Mouse (Mus musculus): Measurements from ENCODE around the gene Ppp2r5c. TPM values are rescaled to one million over a fixed set of nuclear protein-coding genes. Genes with fewer than 3 reads are reported as not detected.

The Ppp2r5c gene
- polyA plus RNA-seq, 1 experiment, result 22.8 TPM

GRCm38 (mm10) chr12:110426417-110427010 is 20.4 kb upstream of the Ppp2r5c start:
- no peak overlapping the region for H3K27ac ChIP-seq (ENCODE audit: insufficient read depth, low read length)
- 82% methylated on average over 13 of the region's 13 CpGs for WGBS
- H3K4me1 ChIP-seq (ENCODE audit: control insufficient read depth, insufficient read depth, insufficient read length), result no peaks in the 10 kb centered on the region
- no peak overlapping the region for H3K4me3 ChIP-seq (ENCODE audit: extremely low read depth, insufficient read depth, insufficient read length)
- no peaks in the 10 kb centered on the region for H3K36me3 ChIP-seq (ENCODE audit: control insufficient read depth, insufficient read depth, low read length)
- TF ChIP-seq CTCF (IDR thresholded peaks at IDR 0.05; ENCODE audit: extremely low read depth, insufficient read depth, insufficient read length, insufficient replicate concordance) (no peak), POLR2A (IDR thresholded peaks at IDR 0.05; ENCODE audit: low read depth, low read length) (no peak)
- H3K27me3 ChIP-seq (ENCODE audit: control insufficient read depth, insufficient read depth, low read length), result no peaks in the 10 kb centered on the region
- DNase-seq (ENCODE audit: low read depth in 1 of 2, low spot score in 2 of 2), result no peak

- Histone ChIP-seq H3K4me3 (ENCODE audit: extremely low read depth, insufficient read depth, insufficient read length) (no peak overlapping the region), H3K4me1 (ENCODE audit: control insufficient read depth, insufficient read depth, insufficient read length) (no peaks in the 10 kb centered on the region), H3K27ac (ENCODE audit: insufficient read depth, low read length) (no peak overlapping the region), H3K27me3 (ENCODE audit: control insufficient read depth, insufficient read depth, low read length) (no peaks in the 10 kb centered on the region), H3K36me3 (ENCODE audit: control insufficient read depth, insufficient read depth, low read length) (no peaks in the 10 kb centered on the region)
- no peak for DNase-seq (ENCODE audit: low read depth in 1 of 2, low spot score in 2 of 2)
- 65% methylated on average over 12 of the region's 12 CpGs for whole genome bisulfite sequencing
- TF ChIP-seq CTCF (IDR thresholded peaks at IDR 0.05; ENCODE audit: extremely low read depth, insufficient read depth, insufficient read length, insufficient replicate concordance) (no peak), POLR2A (IDR thresholded peaks at IDR 0.05; ENCODE audit: low read depth, low read length) (no peak)
These were observed 17.5 kb upstream of the Ppp2r5c start for GRCm38 (mm10) chr12:110429340-110429973.

- no peak for TF ChIP-seq CTCF (IDR thresholded peaks at IDR 0.05; ENCODE audit: extremely low read depth, insufficient read depth, insufficient read length, insufficient replicate concordance)
- no peak for TF ChIP-seq POLR2A (IDR thresholded peaks at IDR 0.05; ENCODE audit: low read depth, low read length)
- Histone ChIP-seq H3K4me3 (ENCODE audit: extremely low read depth, insufficient read depth, insufficient read length) (no peak overlapping the region), H3K27me3 (ENCODE audit: control insufficient read depth, insufficient read depth, low read length) (no peaks in the 10 kb centered on the region), H3K36me3 (ENCODE audit: control insufficient read depth, insufficient read depth, low read length) (no peaks in the 10 kb centered on the region), H3K27ac (ENCODE audit: insufficient read depth, low read length) (no peak overlapping the region), H3K4me1 (ENCODE audit: control insufficient read depth, insufficient read depth, insufficient read length) (no peaks in the 10 kb centered on the region)
- 90% methylated on average over 10 of the region's 10 CpGs for WGBS
- no peak for DNase-seq (ENCODE audit: low read depth in 1 of 2, low spot score in 2 of 2)
These were observed 16.9 kb upstream of the Ppp2r5c start for GRCm38 (mm10) chr12:110429990-110430389.

GRCm38 (mm10) chr12:110431805-110432204 is 15.1 kb upstream of the Ppp2r5c start:
- TF ChIP-seq CTCF (IDR thresholded peaks at IDR 0.05; ENCODE audit: extremely low read depth, insufficient read depth, insufficient read length, insufficient replicate concordance) (no peak), POLR2A (IDR thresholded peaks at IDR 0.05; ENCODE audit: low read depth, low read length) (no peak)
- DNase-seq (ENCODE audit: low read depth in 1 of 2, low spot score in 2 of 2), result no peak
- H3K27ac ChIP-seq (ENCODE audit: insufficient read depth, low read length), result no peak overlapping the region
- no peaks in the 10 kb centered on the region for H3K36me3 ChIP-seq (ENCODE audit: control insufficient read depth, insufficient read depth, low read length)
- peaks cover 3% of the 10 kb centered on the region; the same call in 1 of the 2 replicates for H3K4me1 ChIP-seq (ENCODE audit: control insufficient read depth, insufficient read depth, insufficient read length)
- H3K27me3 ChIP-seq (ENCODE audit: control insufficient read depth, insufficient read depth, low read length), result no peaks in the 10 kb centered on the region
- no peak overlapping the region for H3K4me3 ChIP-seq (ENCODE audit: extremely low read depth, insufficient read depth, insufficient read length)
- WGBS, result 72% methylated on average over 7 of the region's 7 CpGs

- H3K36me3 ChIP-seq (ENCODE audit: control insufficient read depth, insufficient read depth, low read length), result no peaks in the 10 kb centered on the region
- TF ChIP-seq POLR2A (IDR thresholded peaks at IDR 0.05; ENCODE audit: low read depth, low read length) (no peak), CTCF (IDR thresholded peaks at IDR 0.05; ENCODE audit: extremely low read depth, insufficient read depth, insufficient read length, insufficient replicate concordance) (no peak)
- 17% methylated on average over 9 of the region's 9 CpGs for WGBS
- no peaks in the 10 kb centered on the region for H3K27me3 ChIP-seq (ENCODE audit: control insufficient read depth, insufficient read depth, low read length)
- H3K4me1 ChIP-seq (ENCODE audit: control insufficient read depth, insufficient read depth, insufficient read length), result peaks cover 3% of the 10 kb centered on the region; the same call in 1 of the 2 replicates
- no peak overlapping the region for H3K4me3 ChIP-seq (ENCODE audit: extremely low read depth, insufficient read depth, insufficient read length)
- DNase-seq (ENCODE audit: low read depth in 1 of 2, low spot score in 2 of 2), result no peak
- no peak overlapping the region for H3K27ac ChIP-seq (ENCODE audit: insufficient read depth, low read length)
These were observed 10.1 kb upstream of the Ppp2r5c start for GRCm38 (mm10) chr12:110436638-110437366.

GRCm38 (mm10) chr12:110437367-110437703 is 9.6 kb upstream of the Ppp2r5c start:
- Histone ChIP-seq H3K27ac (ENCODE audit: insufficient read depth, low read length) (no peak overlapping the region), H3K4me1 (ENCODE audit: control insufficient read depth, insufficient read depth, insufficient read length) (peaks cover 3% of the 10 kb centered on the region; the same call in 1 of the 2 replicates)
- 29% methylated on average over 7 of the region's 7 CpGs for WGBS

More at GRCm38 (mm10) chr12:110437367-110437703, 9.6 kb upstream of the Ppp2r5c start:
- H3K4me3 ChIP-seq (ENCODE audit: extremely low read depth, insufficient read depth, insufficient read length), result no peak overlapping the region
- H3K27me3 ChIP-seq (ENCODE audit: control insufficient read depth, insufficient read depth, low read length), result no peaks in the 10 kb centered on the region
- no peaks in the 10 kb centered on the region for H3K36me3 ChIP-seq (ENCODE audit: control insufficient read depth, insufficient read depth, low read length)
- DNase-seq (ENCODE audit: low read depth in 1 of 2, low spot score in 2 of 2), result no peak
- TF ChIP-seq CTCF (IDR thresholded peaks at IDR 0.05; ENCODE audit: extremely low read depth, insufficient read depth, insufficient read length, insufficient replicate concordance) (peak; percentile 36; the same call in 1 of the 2 replicates), POLR2A (IDR thresholded peaks at IDR 0.05; ENCODE audit: low read depth, low read length) (no peak)

Data from spleen, adult 2 months (tissue).